Mouse (Mus musculus) forebrain, embryonic 13.5 days (tissue): ENCODE data around the gene Ppm1b. TPM values are rescaled to one million over a fixed set of nuclear protein-coding genes. Genes with fewer than 3 reads are reported as not detected.

ENCODE experiments used
- ATAC-seq: fragments of 200-750 bp; cut with Nextera tagmentation; 2 replicates; pipeline ENCODE4 v1.8.0; 2017
- H3K27ac ChIP-seq: fragments of 300-500 bp; sonication (generic); 2 replicates; pipeline ENCODE4 v1.5.1; 2015; ENCODE audit warnings: inconsistent platforms, mild to moderate bottlenecking, moderate library complexity
- H3K27me3 ChIP-seq: fragments of 300-500 bp; sonication (generic); 2 replicates; pipeline ENCODE4 v1.6.1; 2015; ENCODE audit warnings: mild to moderate bottlenecking, inconsistent platforms
- H3K36me3 ChIP-seq: fragments of 300-500 bp; sonication (generic); 2 replicates; pipeline ENCODE4 v1.6.1; 2015; ENCODE audit warnings: mild to moderate bottlenecking, inconsistent platforms; ENCODE audit not compliant: poor library complexity, severe bottlenecking
- H3K4me1 ChIP-seq: fragments of 300-500 bp; sonication (generic); 2 replicates; pipeline ENCODE4 v1.6.1; 2015; ENCODE audit warnings: inconsistent platforms
- H3K4me2 ChIP-seq: fragments of 300-500 bp; sonication (generic); 2 replicates; pipeline ENCODE4 v1.6.1; 2015; ENCODE audit warnings: inconsistent platforms, mild to moderate bottlenecking, moderate library complexity
- H3K4me3 ChIP-seq: fragments of 300-500 bp; sonication (generic); 2 replicates; pipeline ENCODE4 v1.5.1; 2015; ENCODE audit warnings: mild to moderate bottlenecking, inconsistent platforms
- H3K9ac ChIP-seq: fragments of 300-500 bp; sonication (generic); 2 replicates; pipeline ENCODE4 v1.6.1; 2015; ENCODE audit warnings: mild to moderate bottlenecking, inconsistent platforms
- H3K9me3 ChIP-seq: fragments of 300-500 bp; sonication (generic); replicated peaks from 2 replicates; pipeline ENCODE4 v1.6.1; 2016; ENCODE audit warnings: inconsistent platforms
- WGBS: fragments of 180-500 bp; shearing (Covaris S2); methylation state at CpG from one replicate; pipeline ENCODE4 v1.1.7; 2015; 5-methylcytosine and 5-hydroxymethylcytosine counted together
- polyA plus RNA-seq: library from polyadenylated mRNA; unstranded; fragments of >200 nt; fragmentation: Nextera tagmentation; extraction: Ambion mirVana; gene quantifications from 2 replicates; pipeline ENCODE4 v1.2.1, GENCODE M21; 2015

The Ppm1b gene
- polyA plus RNA-seq, 1 experiment from 2014 or later, result 90.4 TPM

- no peak overlapping the region for H3K27ac ChIP-seq
- peaks cover 29% of the 10 kb centered on the region for H3K4me1 ChIP-seq
- H3K4me3 ChIP-seq, result peak overlapping the region; percentile 96
- WGBS, result 30% methylated on average over 6 of the region's 6 CpGs
- no peaks in the 10 kb centered on the region for H3K9me3 ChIP-seq
- no peak for ATAC-seq
- H3K27me3 ChIP-seq, result no peaks in the 10 kb centered on the region
- H3K9ac ChIP-seq, result peak overlapping the region; percentile 98
- H3K4me2 ChIP-seq, result peak overlapping the region; percentile 75
- H3K36me3 ChIP-seq, result no peaks in the 10 kb centered on the region
These were observed 2.6 kb downstream of the Ppm1b start for GRCm38 (mm10) chr17:84958986-84959664.

DNA sequence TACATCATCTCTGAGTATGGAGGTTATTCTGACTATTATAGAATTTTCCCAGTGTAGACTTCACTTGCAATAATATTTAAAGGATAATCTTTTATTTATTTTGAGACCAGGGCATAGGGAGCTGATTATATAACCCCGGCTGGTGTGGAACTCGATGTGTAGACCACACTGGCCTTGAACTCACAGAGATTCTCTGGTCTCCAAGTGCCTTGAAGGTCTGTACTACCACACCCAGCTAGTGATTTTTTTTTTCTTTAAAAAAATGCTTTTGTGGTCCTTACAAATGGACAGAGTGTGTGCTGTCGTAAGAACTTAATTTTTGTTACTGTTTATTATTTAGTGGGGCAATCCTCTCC is 3.1 kb downstream of the Ppm1b start:
- no peaks in the 10 kb centered on the region for H3K36me3 ChIP-seq
- no peak for ATAC-seq
- no peak overlapping the region for H3K27ac ChIP-seq
- WGBS, result 67% methylated on average over 3 of the region's 3 CpGs
- no peaks in the 10 kb centered on the region for H3K9me3 ChIP-seq
- H3K9ac ChIP-seq, result peak overlapping the region; percentile 98
- H3K4me2 ChIP-seq, result peak overlapping the region; percentile 75
- H3K4me3 ChIP-seq, result peak overlapping the region; percentile 96
- no peaks in the 10 kb centered on the region for H3K27me3 ChIP-seq
- peaks cover 29% of the 10 kb centered on the region for H3K4me1 ChIP-seq

DNA sequence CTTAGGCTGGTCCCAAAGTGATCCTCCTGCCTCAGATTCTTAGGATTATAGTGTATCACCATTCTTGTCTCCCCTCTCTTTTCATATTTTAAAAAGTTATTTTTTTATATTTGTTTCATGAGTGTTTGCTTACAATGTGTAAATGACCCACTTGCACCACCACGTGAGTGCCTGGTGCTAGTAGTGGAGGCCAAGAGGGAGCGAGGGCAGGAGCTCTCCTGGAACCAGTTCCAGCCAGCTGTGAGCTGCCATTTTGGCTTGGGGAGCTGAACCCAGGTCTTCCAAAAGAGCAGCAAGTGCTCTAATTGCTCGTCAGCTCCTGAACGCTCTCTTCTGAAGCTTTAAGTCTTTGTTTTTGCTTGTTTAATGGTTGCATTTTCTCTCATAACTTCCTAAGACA is 3.6 kb downstream of the Ppm1b start:
- Histone ChIP-seq H3K27me3 (no peaks in the 10 kb centered on the region), H3K4me1 (peaks cover 29% of the 10 kb centered on the region), H3K4me2 (peak overlapping the region; percentile 75), H3K9me3 (no peaks in the 10 kb centered on the region), H3K9ac (peak overlapping the region; percentile 98; the same call in 1 of the 2 replicates), H3K4me3 (peak overlapping the region; percentile 96), H3K36me3 (peaks cover 5% of the 10 kb centered on the region), H3K27ac (no peak overlapping the region)
- whole genome bisulfite sequencing, result 48% methylated on average over 4 of the region's 4 CpGs
- ATAC-seq, result no peak

DNA sequence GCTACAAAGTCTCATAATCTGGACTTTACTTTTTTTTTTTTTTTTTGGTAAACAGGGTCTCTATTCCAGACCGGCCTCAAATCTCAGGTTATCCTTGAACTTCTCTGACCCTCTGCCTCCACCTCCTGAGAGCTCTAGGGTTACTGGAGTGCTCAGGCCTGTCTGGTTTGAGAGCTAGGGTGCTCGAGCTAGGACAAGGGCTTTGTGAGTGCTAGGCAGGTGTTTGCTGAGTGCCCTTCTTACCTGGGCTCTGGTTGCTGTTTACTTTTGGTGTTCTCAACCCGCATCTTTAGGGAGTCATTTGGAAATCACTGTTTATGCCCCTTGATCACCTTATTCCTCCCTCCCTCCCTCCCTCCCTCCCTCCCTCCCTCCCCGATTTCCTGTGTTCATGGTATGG is 5.5 kb downstream of the Ppm1b start:
- no peak overlapping the region for H3K4me2 ChIP-seq
- ATAC-seq, result no peak
- H3K9me3 ChIP-seq, result no peaks in the 10 kb centered on the region
- WGBS, result 87% methylated on average over 4 of the region's 4 CpGs
- H3K27me3 ChIP-seq, result no peaks in the 10 kb centered on the region
- H3K36me3 ChIP-seq, result peaks cover 6% of the 10 kb centered on the region
- H3K9ac ChIP-seq, result no peak overlapping the region
- H3K4me3 ChIP-seq, result no peak overlapping the region
- no peak overlapping the region for H3K27ac ChIP-seq
- H3K4me1 ChIP-seq, result peaks cover 22% of the 10 kb centered on the region

- WGBS, result 89% methylated on average over 6 of the region's 6 CpGs
- no peak for ATAC-seq
These were observed 7.1 kb downstream of the Ppm1b start for GRCm38 (mm10) chr17:84963651-84964050.

GRCm38 (mm10) chr17:84966231-84966630 is 9.7 kb downstream of the Ppm1b start:
- WGBS, result 97% methylated on average over 1 of the region's 1 CpGs
- no peaks in the 10 kb centered on the region for H3K27me3 ChIP-seq
- H3K9ac ChIP-seq, result no peak overlapping the region
- no peak overlapping the region for H3K27ac ChIP-seq
- H3K4me2 ChIP-seq, result no peak overlapping the region
- no peak for ATAC-seq
- peaks cover 6% of the 10 kb centered on the region for H3K36me3 ChIP-seq
- no peak overlapping the region for H3K4me3 ChIP-seq
- H3K4me1 ChIP-seq, result peaks cover 4% of the 10 kb centered on the region; the same call in 1 of the 2 replicates
- no peaks in the 10 kb centered on the region for H3K9me3 ChIP-seq

More at GRCm38 (mm10) chr17:84963651-84964050, 7.1 kb downstream of the Ppm1b start:
- Histone ChIP-seq H3K4me1 (peaks cover 22% of the 10 kb centered on the region), H3K27ac (no peak overlapping the region), H3K36me3 (peaks cover 6% of the 10 kb centered on the region), H3K4me3 (no peak overlapping the region), H3K9me3 (no peaks in the 10 kb centered on the region), H3K27me3 (no peaks in the 10 kb centered on the region), H3K4me2 (no peak overlapping the region), H3K9ac (no peak overlapping the region)

GRCm38 (mm10) chr17:84967045-84967444 is 10.5 kb downstream of the Ppm1b start:
- peaks cover 5% of the 10 kb centered on the region; the same call in 1 of the 2 replicates for H3K4me1 ChIP-seq
- no peaks in the 10 kb centered on the region for H3K9me3 ChIP-seq
- no peak for ATAC-seq
- no peaks in the 10 kb centered on the region for H3K27me3 ChIP-seq
- no peak overlapping the region for H3K4me3 ChIP-seq
- peaks cover 6% of the 10 kb centered on the region for H3K36me3 ChIP-seq
- WGBS, result 67% methylated on average over 1 of the region's 1 CpGs
- no peak overlapping the region for H3K4me2 ChIP-seq
- H3K27ac ChIP-seq, result no peak overlapping the region
- H3K9ac ChIP-seq, result no peak overlapping the region

DNA sequence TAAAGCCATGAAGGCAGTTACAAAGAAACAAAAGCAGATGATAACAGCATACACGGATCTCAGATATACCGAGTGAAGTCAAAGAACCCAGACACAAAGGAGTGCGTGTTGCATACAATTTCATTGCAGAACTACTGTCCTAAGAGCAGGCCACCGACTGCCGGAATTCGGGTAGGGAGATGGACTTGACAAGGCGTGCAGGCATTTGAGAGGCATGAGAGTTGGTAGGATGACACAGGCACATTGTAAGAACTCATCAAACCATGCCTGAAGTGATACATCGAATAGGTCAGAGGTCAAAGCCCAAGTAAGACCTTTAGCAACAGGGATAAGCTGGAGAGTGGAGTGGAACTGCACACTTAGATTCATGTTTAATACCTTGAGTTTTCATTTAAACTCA is 13.4 kb downstream of the Ppm1b start:
- no peak for ATAC-seq
- H3K4me3 ChIP-seq, result no peak overlapping the region
- peaks cover 3% of the 10 kb centered on the region for H3K36me3 ChIP-seq
- H3K27ac ChIP-seq, result no peak overlapping the region
- no peak overlapping the region for H3K9ac ChIP-seq
- no peak overlapping the region for H3K4me2 ChIP-seq
- H3K27me3 ChIP-seq, result no peaks in the 10 kb centered on the region
- H3K4me1 ChIP-seq, result peaks cover 5% of the 10 kb centered on the region; the same call in 1 of the 2 replicates
- no peaks in the 10 kb centered on the region for H3K9me3 ChIP-seq
- 88% methylated on average over 8 of the region's 8 CpGs for WGBS

- H3K36me3 ChIP-seq, result peaks cover 9% of the 10 kb centered on the region
- no peak overlapping the region for H3K4me2 ChIP-seq
- peaks cover 4% of the 10 kb centered on the region; the same call in 1 of the 2 replicates for H3K9me3 ChIP-seq
- no peak overlapping the region for H3K9ac ChIP-seq
- H3K27me3 ChIP-seq, result no peaks in the 10 kb centered on the region
- no peak for ATAC-seq
- H3K4me3 ChIP-seq, result no peak overlapping the region
- H3K27ac ChIP-seq, result no peak overlapping the region
- peaks cover 4% of the 10 kb centered on the region; the same call in 1 of the 2 replicates for H3K4me1 ChIP-seq
- WGBS, result 84% methylated on average over 1 of the region's 1 CpGs
These were observed 25.2 kb downstream of the Ppm1b start for GRCm38 (mm10) chr17:84981721-84982120.

DNA sequence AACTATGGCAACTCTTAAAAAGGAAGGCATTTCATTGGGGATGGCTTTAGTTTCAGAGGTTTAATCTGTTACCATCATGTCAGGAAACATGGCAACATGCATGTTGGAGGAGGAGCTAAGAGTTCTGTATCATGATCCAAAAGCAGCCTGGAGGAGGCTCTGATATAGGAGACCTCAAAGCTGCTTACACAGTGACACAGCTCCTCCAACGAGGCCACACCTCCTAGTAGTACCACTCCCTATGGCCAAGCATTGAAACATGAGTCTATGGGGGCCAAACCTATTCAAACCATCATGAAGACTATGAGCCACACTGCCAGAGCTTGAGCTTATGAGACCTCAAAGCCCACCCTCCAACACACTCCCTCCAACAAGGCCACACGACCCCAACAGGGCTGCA is 26.2 kb downstream of the Ppm1b start:
- H3K4me1 ChIP-seq, result peaks cover 4% of the 10 kb centered on the region; the same call in 1 of the 2 replicates
- H3K36me3 ChIP-seq, result peaks cover 5% of the 10 kb centered on the region
- H3K27me3 ChIP-seq, result no peaks in the 10 kb centered on the region
- H3K9ac ChIP-seq, result no peak overlapping the region
- no peak overlapping the region for H3K4me3 ChIP-seq
- WGBS, result 83% methylated on average over 2 of the region's 2 CpGs
- H3K27ac ChIP-seq, result no peak overlapping the region
- H3K4me2 ChIP-seq, result no peak overlapping the region
- no peak for ATAC-seq
- H3K9me3 ChIP-seq, result 0 out of 2 replicates have a peak, but pooled peaks cover 4% of the 10 kb centered on the region

DNA sequence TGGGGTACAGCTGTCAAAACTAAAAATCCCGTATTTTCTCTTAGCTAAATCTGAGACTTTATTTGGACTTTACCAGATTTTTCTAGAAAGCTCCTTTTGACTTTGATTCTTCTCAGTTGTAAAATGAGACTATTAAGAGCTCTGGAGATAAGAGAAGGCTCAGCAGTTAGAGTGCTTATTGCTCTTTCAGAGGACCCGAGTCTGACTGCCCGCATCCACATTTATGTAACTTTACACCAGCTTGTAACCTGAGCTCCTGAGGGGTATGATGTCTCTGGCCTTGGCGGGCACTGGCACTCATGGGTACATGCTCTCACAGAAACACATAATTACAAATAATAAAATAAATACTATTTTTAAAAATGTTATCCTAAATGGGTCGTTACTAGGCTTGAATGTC is 29.8 kb downstream of the Ppm1b start:
- Histone ChIP-seq H3K9ac (no peak overlapping the region), H3K27me3 (no peaks in the 10 kb centered on the region), H3K36me3 (no peaks in the 10 kb centered on the region), H3K4me1 (peaks cover 8% of the 10 kb centered on the region; the same call in 1 of the 2 replicates), H3K9me3 (no peaks in the 10 kb centered on the region), H3K4me2 (no peak overlapping the region), H3K27ac (no peak overlapping the region), H3K4me3 (no peak overlapping the region)
- 81% methylated on average over 5 of the region's 5 CpGs for WGBS
- ATAC-seq, result no peak

GRCm38 (mm10) chr17:84987834-84988410 is 31.4 kb downstream of the Ppm1b start:
- 87% methylated on average over 3 of the region's 3 CpGs for WGBS
- Histone ChIP-seq H3K4me1 (peaks cover 4% of the 10 kb centered on the region; the same call in 1 of the 2 replicates), H3K27me3 (no peaks in the 10 kb centered on the region), H3K27ac (no peak overlapping the region), H3K9ac (no peak overlapping the region), H3K36me3 (no peaks in the 10 kb centered on the region), H3K4me2 (no peak overlapping the region), H3K9me3 (no peaks in the 10 kb centered on the region), H3K4me3 (no peak overlapping the region)
- no peak for ATAC-seq
